Mouse (Mus musculus) lung, postnatal 4 days (tissue): ENCODE measurements around the gene Gm15448.
"Not testable (repeated sequence)": the region's sequence is repeated elsewhere in the genome, so short reads cannot be mapped to it uniquely, and the experiment has no call there.

Experiments used
- DNase-seq, 2 experiments: peaks; one replicate each; pipeline ENCODE4 v3.0.0; 2021

The Gm15448 gene

GRCm38 (mm10) chr7:3825599-3825998 lies at the start of gene Gm15448:
TSS of gene Gm15448 (minus strand) at chr7:3825687.
- DNase-seq, result not testable (repeated sequence)

- not testable (repeated sequence) for DNase-seq
Measured at GRCm38 (mm10) chr7:3875032-3875431, 49.5 kb upstream of the Gm15448 start.

GRCm38 (mm10) chr7:3844951-3845350 lies 19.5 kb upstream of the Gm15448 start, which contains the start of gene Pira2:
TSS of gene Pira2 (minus strand) at chr7:3845051.
- DNase-seq, result not testable (repeated sequence)

GRCm38 (mm10) chr7:3837854-3838253 lies 12.4 kb upstream of the Gm15448 start:
- DNase-seq, result not testable (repeated sequence)

- DNase-seq, result not testable (repeated sequence)
Measured at GRCm38 (mm10) chr7:3830633-3831032, 5.1 kb upstream of the Gm15448 start.

GRCm38 (mm10) chr7:3811912-3812311 lies 13.6 kb downstream of the Gm15448 start:
- DNase-seq, result peak in 1 of 2 experiments; percentile 10

GRCm38 (mm10) chr7:3802935-3803334 lies 22.6 kb downstream of the Gm15448 start:
- DNase-seq, result not testable (repeated sequence)

GRCm38 (mm10) chr7:3799940-3800339 lies 25.5 kb downstream of the Gm15448 start:
- DNase-seq, result not testable (repeated sequence)

- DNase-seq, result not testable (repeated sequence)
Measured at GRCm38 (mm10) chr7:3796286-3796685, 29.2 kb downstream of the Gm15448 start.
